Mouse (Mus musculus) liver, adult 2 months (tissue): ENCODE data around the gene Pik3ap1.

Experiments used
- CTCF ChIP-seq: fragments of 200-500 bp; IDR thresholded peaks from 2 replicates; pipeline ENCODE4 v1.5.1; 2011; ENCODE audit warnings: low read depth, low read length, control low read depth
- POLR2A ChIP-seq: fragments of 200-500 bp; IDR thresholded peaks from 2 replicates; pipeline ENCODE4 v1.6.1; 2011; ENCODE audit warnings: low read length, control low read depth; ENCODE audit not compliant: insufficient read depth; ENCODE audit errors: extremely low read depth

- TF ChIP-seq POLR2A (no peak), CTCF (no peak)
Observed at GRCm38 (mm10) chr19:41314696-41315095, 70.2 kb downstream of the Pik3ap1 start.
